Mouse (Mus musculus) testis, adult 2 months (tissue): ENCODE measurements around the gene Sap30l.

Experiments used
- CTCF ChIP-seq: fragments of 200-500 bp; IDR thresholded peaks from 2 replicates; pipeline ENCODE4 v1.5.1; 2012; ENCODE audit warnings: low read depth, mild to moderate bottlenecking, inconsistent platforms, low read length, moderate library complexity; ENCODE audit not compliant: control insufficient read depth, insufficient read depth, insufficient replicate concordance
- POLR2A ChIP-seq: fragments of 200-500 bp; IDR thresholded peaks from 2 replicates; pipeline ENCODE4 v1.6.1; 2012; ENCODE audit warnings: low read depth, mild to moderate bottlenecking, inconsistent platforms, low read length, moderate library complexity; ENCODE audit not compliant: control insufficient read depth

GRCm38 (mm10) chr11:57828955-57829870, 27.8 kb downstream of the Sap30l start:
- TF ChIP-seq POLR2A (no peak), CTCF (no peak)
